Mouse (Mus musculus): ENCODE results near the gene Mab21l1. TPM values are rescaled to one million over a fixed set of nuclear protein-coding genes. Genes with fewer than 3 reads are reported as not detected.

Gene Mab21l1
- polyA plus RNA-seq, 1 experiment from 2014 or later = 9.4 TPM

- H3K4me3 ChIP-seq (ENCODE audit: low read length) = no peak overlapping the region
- 63% methylated on average over 3 of the region's 3 CpGs for WGBS
- H3K36me3 ChIP-seq (ENCODE audit: control insufficient read depth, insufficient read depth, low read length) = no peaks in the 10 kb centered on the region
- H3K4me2 ChIP-seq (ENCODE audit: low read depth, low read length) = no peak overlapping the region
- no peaks in the 10 kb centered on the region for H3K4me1 ChIP-seq (ENCODE audit: control insufficient read depth, insufficient read depth, low read length)
- no peaks in the 10 kb centered on the region for H3K27me3 ChIP-seq (replicated peaks; ENCODE audit: control insufficient read depth, insufficient read depth, low read length)
- no peak for ATAC-seq
- H3K27ac ChIP-seq (ENCODE audit: low read length) = no peak overlapping the region
- no peak overlapping the region for H3K9ac ChIP-seq (ENCODE audit: low read depth, low read length)
- no peaks in the 10 kb centered on the region for H3K9me3 ChIP-seq (ENCODE audit: control insufficient read depth, low read length)
Observed at GRCm38 (mm10) chr3:55824864-55825263, 42.6 kb downstream of the Mab21l1 start.

- H3K4me2 ChIP-seq (ENCODE audit: low read depth, low read length) = no peak overlapping the region
- ATAC-seq = peak; percentile 33; the same call in 1 of the 2 replicates
- 40% methylated on average over 10 of the region's 10 CpGs for WGBS
- no peak overlapping the region for H3K27ac ChIP-seq (ENCODE audit: low read length)
- H3K36me3 ChIP-seq (ENCODE audit: control insufficient read depth, insufficient read depth, low read length) = no peaks in the 10 kb centered on the region
- H3K27me3 ChIP-seq (replicated peaks; ENCODE audit: control insufficient read depth, insufficient read depth, low read length) = no peaks in the 10 kb centered on the region
- H3K9me3 ChIP-seq (ENCODE audit: control insufficient read depth, low read length) = no peaks in the 10 kb centered on the region
- H3K4me3 ChIP-seq (ENCODE audit: low read length) = no peak overlapping the region
- no peak overlapping the region for H3K9ac ChIP-seq (ENCODE audit: low read depth, low read length)
- H3K4me1 ChIP-seq (ENCODE audit: control insufficient read depth, insufficient read depth, low read length) = no peaks in the 10 kb centered on the region
Observed at GRCm38 (mm10) chr3:55828481-55829256, 46.4 kb downstream of the Mab21l1 start.

GRCm38 (mm10) chr3:55830226-55830625, 47.9 kb downstream of the Mab21l1 start:
- no peak overlapping the region for H3K4me3 ChIP-seq (ENCODE audit: low read length)
- no peak overlapping the region for H3K27ac ChIP-seq (ENCODE audit: low read length)
- H3K36me3 ChIP-seq (ENCODE audit: control insufficient read depth, insufficient read depth, low read length) = no peaks in the 10 kb centered on the region
- H3K4me1 ChIP-seq (ENCODE audit: control insufficient read depth, insufficient read depth, low read length) = no peaks in the 10 kb centered on the region
- H3K4me2 ChIP-seq (ENCODE audit: low read depth, low read length) = no peak overlapping the region
- ATAC-seq = no peak
- no peaks in the 10 kb centered on the region for H3K9me3 ChIP-seq (ENCODE audit: control insufficient read depth, low read length)
- WGBS = 60% methylated on average over 5 of the region's 5 CpGs
- H3K27me3 ChIP-seq (replicated peaks; ENCODE audit: control insufficient read depth, insufficient read depth, low read length) = no peaks in the 10 kb centered on the region
- no peak overlapping the region for H3K9ac ChIP-seq (ENCODE audit: low read depth, low read length)
